Mouse (Mus musculus): ENCODE data around the gene Ptpn18.

DNA sequence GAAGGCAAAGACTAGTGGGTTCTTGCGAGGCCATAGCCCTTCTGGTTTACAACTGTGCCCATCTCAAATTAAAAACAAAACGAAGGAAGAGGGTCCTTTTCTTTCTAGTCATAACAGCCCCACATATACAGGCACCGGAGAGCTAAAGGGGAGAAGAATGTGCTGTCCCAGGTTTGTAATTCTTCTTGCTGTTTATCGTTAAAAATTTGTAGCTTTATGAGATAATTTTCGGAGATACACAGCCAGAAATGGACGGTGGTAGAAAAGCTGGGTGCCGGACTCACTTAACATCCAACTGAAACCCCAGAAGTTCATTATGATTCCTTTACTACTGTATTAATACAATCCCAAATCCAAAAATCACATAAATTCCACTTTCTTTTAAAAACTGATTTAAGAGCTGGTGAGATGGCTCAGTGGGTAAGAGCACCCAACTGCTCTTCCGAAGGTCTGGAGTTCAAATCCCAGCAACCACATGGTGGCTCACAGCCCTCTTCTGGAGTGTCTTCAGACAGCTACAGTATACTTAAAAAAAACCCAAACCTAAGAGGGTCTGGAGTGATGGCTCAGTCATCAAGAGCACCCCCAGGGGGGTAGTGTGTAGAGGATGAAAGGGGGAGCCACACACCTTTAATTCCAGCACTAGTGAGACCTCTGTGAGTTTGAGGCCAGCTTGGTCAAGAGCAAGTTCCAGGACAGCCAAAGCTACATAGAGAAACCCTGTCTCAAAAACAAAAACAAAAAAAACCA lies 24.0 kb upstream of the Ptpn18 start:
- TF ChIP-seq CTCF (IDR thresholded peaks at IDR 0.05; ENCODE audit: low read depth): no peak
- no peak for TF ChIP-seq EP300 (IDR thresholded peaks at IDR 0.05; ENCODE audit: low read depth)

Measured in liver, postnatal 0 days (tissue).